Mouse (Mus musculus): Measurements from ENCODE around the gene Ccdc33. TPM values are rescaled to one million over a fixed set of nuclear protein-coding genes. Genes with fewer than 3 reads are reported as not detected.

The Ccdc33 gene
- total and polyA plus RNA-seq, 2 experiments from 2014 or later: 0.27 to 1.4 TPM

GRCm38 (mm10) chr9:58003272-58003671 lies 115.4 kb downstream of the Ccdc33 start:
- no peak for DNase-seq (ENCODE audit: low spot score)
- TF ChIP-seq CTCF (IDR thresholded peaks at IDR 0.05): no peak

DNA sequence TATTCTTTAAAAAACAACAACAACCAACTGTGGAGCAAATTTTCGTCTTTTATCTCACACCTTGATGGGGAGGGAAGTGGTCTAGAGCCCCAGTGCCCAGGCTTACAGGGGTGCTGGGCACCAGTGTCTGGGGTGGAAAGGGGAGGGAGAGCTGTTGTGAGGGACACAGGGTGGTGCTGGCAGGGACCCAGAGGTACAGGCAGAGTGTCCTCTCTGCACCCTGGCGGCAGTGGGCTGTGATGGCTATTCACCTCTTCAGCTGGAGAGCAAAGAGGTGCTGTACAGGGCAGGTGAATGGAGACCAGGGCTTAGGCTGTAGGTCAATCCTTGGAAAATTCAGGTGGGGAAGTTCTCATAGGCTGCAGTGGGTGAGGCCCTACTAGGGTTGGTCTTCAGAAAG lies 118.9 kb downstream of the Ccdc33 start:
- H3K9me3 ChIP-seq (ENCODE audit: low read length): no peaks in the 10 kb centered on the region
- H3K27me3 ChIP-seq (ENCODE audit: insufficient read depth, low read length): peaks cover 8% of the 10 kb centered on the region; the same call in 1 of the 2 replicates
- TF ChIP-seq CTCF (IDR thresholded peaks at IDR 0.05): no peak
- DNase-seq (ENCODE audit: low spot score) (no peak), ATAC-seq (ENCODE audit: low FRiP score) (no peak)
- no peaks in the 10 kb centered on the region for H3K36me3 ChIP-seq (ENCODE audit: insufficient read depth, low read length)
- H3K4me2 ChIP-seq (ENCODE audit: low read depth, low read length, poor library complexity, severe bottlenecking): no peak overlapping the region
- no peak overlapping the region for H3K27ac ChIP-seq (ENCODE audit: low read depth, low read length)
- 0 out of 2 replicates have a peak overlapping the region, but pooled peaks have one; percentile 24 for H3K9ac ChIP-seq (replicated peaks; ENCODE audit: low read length, poor library complexity, severe bottlenecking)
- WGBS: 48% methylated on average over 2 of the region's 2 CpGs
- H3K4me3 ChIP-seq (ENCODE audit: low read depth, low read length): no peak overlapping the region
- no peaks in the 10 kb centered on the region for H3K4me1 ChIP-seq (ENCODE audit: insufficient read depth, low read length)

More at GRCm38 (mm10) chr9:58003272-58003671, 115.4 kb downstream of the Ccdc33 start:
- Histone ChIP-seq H3K27ac (ENCODE audit: low read depth, low read length) (no peak overlapping the region), H3K36me3 (ENCODE audit: insufficient read depth, low read length) (no peaks in the 10 kb centered on the region), H3K9ac (replicated peaks; ENCODE audit: low read length, poor library complexity, severe bottlenecking) (no peak overlapping the region), H3K4me3 (ENCODE audit: low read depth, low read length) (no peak overlapping the region), H3K9me3 (ENCODE audit: low read length) (no peaks in the 10 kb centered on the region), H3K27me3 (ENCODE audit: insufficient read depth, low read length) (peaks cover 8% of the 10 kb centered on the region; the same call in 1 of the 2 replicates), H3K4me1 (ENCODE audit: insufficient read depth, low read length) (peaks cover under 1% of the 10 kb centered on the region), H3K4me2 (ENCODE audit: low read depth, low read length, poor library complexity, severe bottlenecking) (no peak overlapping the region)
- 29% methylated on average over 2 of the region's 2 CpGs for WGBS
- no peak for ATAC-seq (ENCODE audit: low FRiP score)

DNA sequence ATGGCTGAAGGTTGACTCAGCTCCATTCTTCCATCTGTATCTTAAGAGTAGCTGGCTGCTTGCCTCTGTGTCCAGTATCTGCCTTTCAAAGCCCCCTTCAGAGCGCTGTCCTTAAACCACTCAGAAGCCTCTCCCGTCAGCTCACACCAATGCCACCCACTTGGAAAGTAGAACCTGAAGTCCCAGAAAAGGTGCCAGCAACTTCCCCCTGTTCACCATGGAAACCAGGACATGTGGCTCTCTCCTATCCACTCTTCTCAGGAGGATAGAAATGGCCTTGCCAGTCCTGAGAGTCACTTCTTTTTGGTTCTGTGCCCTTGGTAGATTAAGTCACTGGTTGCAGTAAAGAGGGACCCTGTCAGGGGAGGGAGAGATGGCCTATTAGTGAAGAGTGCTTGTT lies 119.9 kb downstream of the Ccdc33 start:
- no peak for TF ChIP-seq CTCF (IDR thresholded peaks at IDR 0.05)
- ATAC-seq (ENCODE audit: low FRiP score) (no peak), DNase-seq (ENCODE audit: low spot score) (no peak)
- H3K27ac ChIP-seq (ENCODE audit: low read depth, low read length): no peak overlapping the region; the same call in 1 of the 2 replicates
- H3K4me1 ChIP-seq (ENCODE audit: insufficient read depth, low read length): no peaks in the 10 kb centered on the region
- H3K36me3 ChIP-seq (ENCODE audit: insufficient read depth, low read length): no peaks in the 10 kb centered on the region
- H3K4me2 ChIP-seq (ENCODE audit: low read depth, low read length, poor library complexity, severe bottlenecking): no peak overlapping the region
- no peak overlapping the region for H3K4me3 ChIP-seq (ENCODE audit: low read depth, low read length)
- H3K27me3 ChIP-seq (ENCODE audit: insufficient read depth, low read length): peaks cover 8% of the 10 kb centered on the region; the same call in 1 of the 2 replicates
- 57% methylated on average over 2 of the region's 2 CpGs for WGBS
- no peaks in the 10 kb centered on the region for H3K9me3 ChIP-seq (ENCODE audit: low read length)
- H3K9ac ChIP-seq (replicated peaks; ENCODE audit: low read length, poor library complexity, severe bottlenecking): no peak overlapping the region

DNA sequence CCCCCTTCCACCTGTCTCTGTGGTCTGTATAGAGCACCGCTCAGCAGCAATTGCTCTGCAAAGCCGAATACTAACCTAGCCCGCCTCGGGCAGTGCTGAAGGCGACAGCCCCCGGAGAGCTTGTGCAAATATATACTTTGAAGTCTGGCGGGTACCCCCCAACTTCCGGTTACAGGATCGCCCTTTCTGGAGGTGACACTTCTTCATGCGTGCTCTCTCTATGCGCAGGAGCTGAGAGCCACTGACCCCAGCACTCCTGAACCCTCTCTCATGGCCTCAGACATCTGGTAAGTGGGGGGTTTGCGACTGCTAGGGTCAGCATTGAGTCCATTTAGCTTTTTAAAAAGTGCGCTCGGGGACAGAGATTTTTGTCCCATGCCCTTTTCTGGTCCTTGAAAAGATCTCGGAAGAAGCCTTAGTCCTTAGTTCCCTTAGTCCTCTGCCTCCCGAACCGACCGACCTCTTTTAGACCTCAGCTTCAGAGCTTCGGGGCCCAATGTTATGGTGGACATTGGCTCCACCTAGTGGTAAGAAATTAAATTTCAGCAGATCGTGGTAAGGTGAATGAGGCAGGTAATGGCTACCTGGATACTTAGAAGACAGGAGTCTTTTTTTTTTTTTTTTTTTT lies 120.5 kb downstream of the Ccdc33 start:
- WGBS: 1% methylated on average over 20 of the region's 20 CpGs
- peak; percentile 94 for ATAC-seq (ENCODE audit: low FRiP score)
- H3K27me3 ChIP-seq (ENCODE audit: insufficient read depth, low read length): peaks cover 8% of the 10 kb centered on the region; the same call in 1 of the 2 replicates

GRCm38 (mm10) chr9:57997511-57998031 lies 121.1 kb downstream of the Ccdc33 start:
- 0 out of 2 replicates have a peak overlapping the region, but pooled peaks have one; percentile 0 for H3K9ac ChIP-seq (replicated peaks; ENCODE audit: low read length, poor library complexity, severe bottlenecking)
- H3K9me3 ChIP-seq (ENCODE audit: low read length): no peaks in the 10 kb centered on the region
- TF ChIP-seq CTCF (IDR thresholded peaks at IDR 0.05): no peak
- H3K36me3 ChIP-seq (ENCODE audit: insufficient read depth, low read length): no peaks in the 10 kb centered on the region
- peak overlapping the region; percentile 47; the same call in 1 of the 2 replicates for H3K27ac ChIP-seq (ENCODE audit: low read depth, low read length)
- H3K4me3 ChIP-seq (ENCODE audit: low read depth, low read length): peak overlapping the region; percentile 30
- peak overlapping the region; percentile 71 for H3K4me2 ChIP-seq (ENCODE audit: low read depth, low read length, poor library complexity, severe bottlenecking)
- H3K27me3 ChIP-seq (ENCODE audit: insufficient read depth, low read length): peaks cover 8% of the 10 kb centered on the region; the same call in 1 of the 2 replicates
- peak; percentile 11 for ATAC-seq (ENCODE audit: low FRiP score)
- H3K4me1 ChIP-seq (ENCODE audit: insufficient read depth, low read length): no peaks in the 10 kb centered on the region
- WGBS: 22% methylated on average over 13 of the region's 13 CpGs
- peak; percentile 78 for DNase-seq (ENCODE audit: low spot score)

More for the DNA sequence above, 120.5 kb downstream of the Ccdc33 start:
- no peaks in the 10 kb centered on the region for H3K9me3 ChIP-seq (ENCODE audit: low read length)
- TF ChIP-seq CTCF (IDR thresholded peaks at IDR 0.05): peak; percentile 89
- H3K4me1 ChIP-seq (ENCODE audit: insufficient read depth, low read length): no peaks in the 10 kb centered on the region
- DNase-seq (ENCODE audit: low spot score): peak; percentile 87
- 0 out of 2 replicates have a peak overlapping the region, but pooled peaks have one; percentile 0 for H3K9ac ChIP-seq (replicated peaks; ENCODE audit: low read length, poor library complexity, severe bottlenecking)
- H3K27ac ChIP-seq (ENCODE audit: low read depth, low read length): peak overlapping the region; percentile 51; the same call in 1 of the 2 replicates
- no peaks in the 10 kb centered on the region for H3K36me3 ChIP-seq (ENCODE audit: insufficient read depth, low read length)
- peak overlapping the region; percentile 71 for H3K4me2 ChIP-seq (ENCODE audit: low read depth, low read length, poor library complexity, severe bottlenecking)
- peak overlapping the region; percentile 30 for H3K4me3 ChIP-seq (ENCODE audit: low read depth, low read length)

DNA sequence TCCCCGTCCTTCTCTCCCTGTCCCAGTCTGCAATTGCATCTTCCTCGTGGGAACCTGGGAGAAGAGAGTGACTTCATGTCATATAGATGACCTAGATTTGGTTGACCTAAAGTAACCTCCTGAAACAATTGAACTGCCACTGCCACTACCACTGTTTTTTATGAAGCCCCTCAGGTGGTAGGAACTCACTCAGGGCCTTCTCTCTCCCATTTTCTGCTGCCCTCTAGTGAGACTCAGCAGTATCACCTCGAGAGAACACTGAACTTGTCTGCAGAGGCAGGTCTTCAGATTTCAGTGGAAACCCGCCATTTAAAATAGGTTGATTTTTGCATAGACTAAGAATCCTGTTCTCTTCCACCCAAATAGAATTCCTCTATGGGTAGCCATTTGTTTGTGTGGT lies 123.3 kb downstream of the Ccdc33 start:
- DNase-seq (ENCODE audit: low spot score) (peak; percentile 68), ATAC-seq (ENCODE audit: low FRiP score) (no peak)
- no peak overlapping the region for H3K4me2 ChIP-seq (ENCODE audit: low read depth, low read length, poor library complexity, severe bottlenecking)
- TF ChIP-seq CTCF (IDR thresholded peaks at IDR 0.05): peak; percentile 79
- H3K4me1 ChIP-seq (ENCODE audit: insufficient read depth, low read length): no peaks in the 10 kb centered on the region
- no peaks in the 10 kb centered on the region for H3K36me3 ChIP-seq (ENCODE audit: insufficient read depth, low read length)
- H3K27me3 ChIP-seq (ENCODE audit: insufficient read depth, low read length): peaks cover 8% of the 10 kb centered on the region; the same call in 1 of the 2 replicates
- H3K9ac ChIP-seq (replicated peaks; ENCODE audit: low read length, poor library complexity, severe bottlenecking): no peak overlapping the region
- WGBS: 38% methylated on average over 4 of the region's 4 CpGs
- H3K27ac ChIP-seq (ENCODE audit: low read depth, low read length): no peak overlapping the region
- H3K4me3 ChIP-seq (ENCODE audit: low read depth, low read length): no peak overlapping the region
- H3K9me3 ChIP-seq (ENCODE audit: low read length): no peaks in the 10 kb centered on the region
